Mouse (Mus musculus): ENCODE data around the gene Fastkd3.

- TF ChIP-seq CTCF (conservative IDR thresholded peaks at IDR 0.05; ENCODE audit: insufficient read depth, insufficient read length, low read depth, low read length) (no peak), POLR2A (IDR thresholded peaks at IDR 0.05; ENCODE audit: low read depth, low read length) (no peak)
Observed at GRCm38 (mm10) chr13:68568548-68568947, 13.5 kb upstream of the Fastkd3 start.
